Mouse (Mus musculus) lung, adult 2 months (tissue): ENCODE measurements around the gene Rpl31.

Source experiments
- CTCF ChIP-seq: fragments of 200-500 bp; IDR thresholded peaks from 2 replicates; pipeline ENCODE4 v1.5.1; 2011; ENCODE audit warnings: mild to moderate bottlenecking, low read length, control low read depth; ENCODE audit not compliant: insufficient read depth
- POLR2A ChIP-seq: fragments of 200-500 bp; IDR thresholded peaks from 2 replicates; pipeline ENCODE4 v1.6.1; 2011; ENCODE audit warnings: low read depth, mild to moderate bottlenecking, control low read depth, low read length, borderline replicate concordance; ENCODE audit errors: extremely low read depth

DNA sequence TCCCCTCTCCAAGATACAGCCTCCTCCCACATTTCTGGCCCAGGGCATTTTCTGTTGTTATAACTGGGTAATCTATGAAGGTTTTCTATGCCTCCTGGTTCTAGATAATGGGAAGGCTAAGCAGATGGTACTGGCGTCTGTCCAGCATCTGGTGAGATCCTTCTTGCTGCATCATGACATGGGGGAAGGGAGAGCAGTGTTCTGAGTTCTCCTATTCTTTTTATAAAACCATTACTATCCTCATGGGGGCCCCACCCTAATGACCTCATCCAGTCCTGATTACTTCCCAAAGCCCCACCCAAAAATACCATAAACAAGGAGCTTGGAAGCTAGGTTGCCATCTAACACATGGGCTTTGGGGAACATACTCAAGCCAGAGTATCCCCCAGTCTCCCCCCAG lies 18.6 kb upstream of the Rpl31 start:
- TF ChIP-seq POLR2A, result no peak
- TF ChIP-seq CTCF, result no peak
